Mouse (Mus musculus) CH12F3 (cell line): ENCODE measurements around the gene Oas1g.
"Not testable (repeated sequence)": the region's sequence is repeated elsewhere in the genome, so short reads cannot be mapped to it uniquely, and the experiment has no call there.

ENCODE experiments used
- in situ Hi-C: fragments of 300-500 bp; cut with MboI; formaldehyde crosslinking; loops from 2 replicates; pipeline ENCODE4 v1.14.3; 2020; ENCODE audit warnings: low sequenced_read_pairs

Gene Oas1g

DNA sequence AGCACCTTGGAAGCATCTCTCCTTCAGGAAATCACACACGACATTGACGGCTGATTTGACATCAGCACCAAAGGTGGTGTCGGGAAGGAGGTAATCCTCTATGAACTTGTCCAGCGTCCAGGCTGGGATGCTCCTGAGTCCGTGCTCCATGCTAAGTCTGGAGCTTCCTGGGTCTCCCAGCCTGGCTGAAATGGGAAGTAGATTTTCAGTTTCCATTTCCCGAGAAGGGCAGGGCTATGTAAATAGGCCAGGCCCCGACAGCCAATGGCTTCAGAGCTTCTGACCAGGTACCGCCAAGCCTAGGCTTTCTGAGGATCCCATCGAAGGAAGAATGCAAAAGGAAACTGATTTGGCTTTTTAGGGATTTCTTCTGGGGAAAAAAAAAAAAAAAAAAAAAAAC is at the start of gene Oas1g:
Oas1g (minus strand) TSS at position 201 of the 400 bp plus-strand sequence.
- in situ Hi-C loops = not testable (repeated sequence)

DNA sequence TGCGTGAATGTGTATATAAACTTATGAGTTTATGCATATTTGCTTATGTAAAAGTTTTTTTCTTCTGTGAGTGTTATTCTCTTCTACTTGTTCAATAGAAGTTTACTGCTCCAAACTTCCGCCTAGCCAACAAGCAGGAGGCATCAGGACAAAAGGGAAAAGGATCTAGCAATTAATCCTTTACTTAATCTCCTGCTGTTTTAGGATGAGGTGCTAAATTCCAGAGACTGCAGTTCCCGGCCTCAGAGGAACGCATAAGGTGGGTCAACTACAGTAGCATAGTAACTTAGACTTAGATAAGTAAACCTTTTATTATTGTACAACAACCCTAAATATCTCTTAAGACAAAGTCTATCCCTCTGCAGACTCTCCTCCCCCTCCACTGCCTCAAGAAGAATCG is 46.6 kb upstream of the Oas1g start:
- in situ Hi-C loops = no loop called here

- in situ Hi-C loops = no loop called here
Measured at GRCm38 (mm10) chr5:120927036-120927435, 39.6 kb upstream of the Oas1g start.

DNA sequence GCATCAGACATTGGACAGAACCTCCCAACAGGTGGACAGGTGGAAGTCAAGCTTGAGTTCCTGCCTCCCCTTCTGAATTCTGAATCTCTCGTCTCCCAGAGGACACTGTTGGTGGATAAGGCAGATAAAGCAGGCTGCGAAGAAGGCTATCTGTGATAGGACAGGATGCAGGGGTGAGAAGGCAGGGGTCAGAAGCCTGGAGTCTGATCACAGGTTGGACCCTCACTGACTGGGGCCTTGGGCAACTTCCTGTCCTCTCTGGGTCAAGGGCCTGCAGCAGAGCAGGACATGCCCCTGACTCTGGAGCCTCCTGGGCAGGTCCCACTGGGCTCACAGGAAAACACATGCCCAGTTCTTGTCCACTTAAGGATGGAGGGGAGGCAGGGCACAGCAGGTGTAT is 38.9 kb upstream of the Oas1g start:
- in situ Hi-C loops = not testable (repeated sequence)

DNA sequence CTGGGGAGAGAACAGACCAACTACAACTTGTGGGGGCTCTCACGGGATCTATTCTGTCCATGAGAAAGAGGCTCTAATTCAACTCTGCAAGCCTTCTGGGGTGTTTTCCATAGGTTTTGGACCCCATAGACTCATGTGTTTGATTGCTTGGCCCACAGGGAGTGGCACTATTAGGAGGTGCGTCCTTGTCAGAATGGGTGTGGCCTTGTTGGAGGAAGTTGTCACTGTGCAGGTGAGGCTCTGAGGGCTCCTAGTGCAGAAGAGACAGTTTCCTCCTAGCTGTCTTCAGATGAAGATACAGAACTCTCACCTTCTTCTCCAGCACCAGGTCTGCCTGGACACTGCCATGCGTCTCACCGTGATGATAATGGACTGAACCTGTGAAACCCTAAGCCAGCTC is 37.1 kb upstream of the Oas1g start:
- in situ Hi-C loops = not testable (repeated sequence)

DNA sequence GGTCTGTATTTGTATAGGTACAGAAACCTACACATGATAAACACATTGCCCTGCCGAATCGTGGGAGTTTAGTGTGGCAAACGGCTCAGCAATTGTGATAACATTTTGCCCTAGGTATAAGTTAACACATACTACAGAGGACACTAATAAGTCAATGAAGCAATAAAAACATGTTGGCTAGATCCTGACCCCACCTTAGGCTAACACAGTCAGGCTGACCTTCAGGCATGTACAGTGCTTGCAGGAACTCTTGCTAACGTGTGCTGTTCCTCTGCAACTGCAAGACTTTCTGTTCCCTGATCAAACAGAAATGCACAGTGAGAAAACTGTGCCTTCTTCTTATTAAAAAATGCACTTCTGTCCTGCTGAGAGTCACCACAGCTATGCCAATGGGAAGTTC is 36.6 kb upstream of the Oas1g start:
- in situ Hi-C loops = no loop called here

GRCm38 (mm10) chr5:120920296-120920695 is 32.9 kb upstream of the Oas1g start:
- in situ Hi-C loops = no loop called here

- in situ Hi-C loops = not testable (repeated sequence)
Measured at GRCm38 (mm10) chr5:120919156-120919935, 31.9 kb upstream of the Oas1g start.

GRCm38 (mm10) chr5:120914204-120914603 is 26.8 kb upstream of the Oas1g start, which contains the start of gene Oas1d:
TSS of gene Oas1d (plus strand) at chr5:120914536.
- in situ Hi-C loops = not testable (repeated sequence)

DNA sequence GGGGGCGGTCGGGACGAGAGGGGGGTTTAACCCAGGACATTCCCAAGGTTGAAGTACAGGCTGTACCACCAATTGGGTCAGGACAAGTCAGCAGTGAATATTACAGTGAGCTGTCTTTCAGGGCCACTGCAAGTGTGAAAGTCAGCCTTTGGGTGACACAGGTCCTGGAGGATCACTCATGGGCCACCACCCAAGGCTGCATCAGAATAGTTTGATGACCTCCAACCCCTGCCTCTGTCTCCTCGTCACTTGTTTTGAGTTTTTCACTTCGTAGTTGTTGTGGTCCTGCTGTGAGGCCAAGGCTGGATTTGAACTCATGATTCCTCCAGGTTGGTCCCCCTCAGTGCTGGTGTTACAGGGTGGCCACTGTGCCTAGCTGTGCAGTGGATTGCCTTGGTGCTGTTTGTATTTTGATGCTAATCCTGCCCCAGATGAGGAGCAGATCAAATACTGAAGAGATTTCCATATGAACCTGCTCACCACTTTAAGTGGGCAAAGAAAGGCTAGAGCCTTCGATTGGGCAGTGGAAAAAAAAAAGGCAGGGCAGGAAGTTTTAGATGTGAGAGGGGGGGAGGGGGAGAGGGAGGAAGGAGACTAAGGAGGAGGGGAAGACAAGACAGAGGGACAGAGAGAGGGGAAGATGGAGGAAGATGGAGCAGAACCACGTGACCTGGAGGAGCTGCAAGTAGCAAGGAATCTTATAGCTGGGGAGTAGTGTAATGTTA is 20.9 kb upstream of the Oas1g start:
- in situ Hi-C loops = no loop called here

- in situ Hi-C loops = not testable (repeated sequence)
Measured at GRCm38 (mm10) chr5:120906791-120907733, 19.6 kb upstream of the Oas1g start, which contains the start of gene Oas1a. TSS of gene Oas1a (minus strand) at chr5:120907521.

DNA sequence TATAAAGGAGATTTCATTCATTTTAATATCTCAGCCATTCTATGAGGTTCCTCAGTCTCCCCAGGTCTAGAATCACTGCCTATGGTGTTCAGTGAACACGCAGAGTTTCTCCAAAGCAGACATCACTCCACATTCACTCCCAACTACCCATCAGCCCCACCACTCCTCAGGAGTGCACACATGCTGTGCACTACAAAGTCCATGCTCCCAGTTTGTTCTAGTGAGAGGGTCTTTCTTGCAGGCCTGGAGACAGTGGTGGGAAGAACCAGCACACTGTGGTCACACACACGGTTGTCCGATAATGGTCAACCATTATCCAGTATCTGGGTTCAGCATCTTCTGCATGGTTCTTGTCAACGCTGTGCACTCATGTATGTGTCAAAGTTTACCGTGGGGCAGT is 14.6 kb upstream of the Oas1g start:
- in situ Hi-C loops = no loop called here

- in situ Hi-C loops = no loop called here
Measured at GRCm38 (mm10) chr5:120900666-120901065, 13.3 kb upstream of the Oas1g start.

DNA sequence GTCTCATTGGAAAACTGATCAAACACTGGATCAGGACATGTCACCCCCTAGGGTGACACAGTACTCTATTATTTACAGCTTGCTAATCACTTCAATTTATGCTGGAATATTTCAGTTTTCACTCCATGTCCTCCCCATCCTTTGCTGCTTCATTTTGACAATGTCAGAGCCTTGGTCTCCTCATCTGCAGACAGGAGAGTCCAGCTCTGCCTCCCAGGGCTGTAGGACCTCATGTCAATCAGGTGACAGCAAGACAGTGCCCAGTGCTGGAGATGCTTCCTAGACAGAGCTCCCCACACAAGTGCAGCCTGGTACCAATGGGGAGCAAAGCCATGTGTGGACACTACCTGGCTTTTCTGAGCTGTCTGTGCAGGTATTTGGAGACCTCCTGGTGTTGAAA is 11.3 kb upstream of the Oas1g start:
- in situ Hi-C loops = no loop called here

GRCm38 (mm10) chr5:120898307-120898706 is 10.9 kb upstream of the Oas1g start:
- in situ Hi-C loops = no loop called here

DNA sequence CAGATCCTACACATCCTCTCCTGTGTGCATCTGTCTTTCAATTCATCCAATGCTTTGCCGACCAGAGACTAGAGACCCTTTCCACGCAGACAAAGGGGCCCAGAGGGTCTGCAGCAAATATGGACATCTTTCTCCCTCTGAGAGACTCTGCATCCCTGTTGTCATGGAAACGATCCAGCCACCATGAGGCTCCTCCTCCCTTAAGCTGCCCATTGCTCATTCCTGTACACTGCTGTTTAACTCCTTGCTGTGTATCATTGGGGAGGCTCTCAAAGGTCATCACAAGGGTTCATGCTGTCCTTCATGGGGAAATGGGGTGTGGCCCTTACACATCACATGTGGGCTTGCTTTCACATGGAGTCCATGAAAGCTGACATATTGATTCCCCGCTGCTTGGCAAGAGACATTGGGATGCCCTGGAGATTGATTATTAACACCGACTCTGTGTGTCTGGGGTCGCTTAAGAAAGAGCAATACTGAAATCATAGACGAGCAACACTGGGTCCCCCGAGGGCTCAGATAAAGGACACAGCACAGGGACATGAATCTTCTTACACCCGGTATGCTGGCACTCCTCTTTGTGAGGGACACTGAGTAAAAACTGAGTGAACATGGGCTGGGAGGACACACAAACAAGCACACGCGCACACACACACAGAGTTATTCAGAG is 8.0 kb upstream of the Oas1g start:
- in situ Hi-C loops = no loop called here

- in situ Hi-C loops = not testable (repeated sequence)
Measured at GRCm38 (mm10) chr5:120894692-120895091, 7.3 kb upstream of the Oas1g start.

GRCm38 (mm10) chr5:120893866-120894265 is 6.5 kb upstream of the Oas1g start:
- in situ Hi-C loops = not testable (repeated sequence)

GRCm38 (mm10) chr5:120892243-120892660 is 4.8 kb upstream of the Oas1g start:
- in situ Hi-C loops = no loop called here

- in situ Hi-C loops = not testable (repeated sequence)
Measured at GRCm38 (mm10) chr5:120891566-120892242, 4.3 kb upstream of the Oas1g start.
